Mouse (Mus musculus) adrenal gland, postnatal 14 days (tissue): ENCODE results near the gene Scyl1. TPM values are rescaled to one million over a fixed set of nuclear protein-coding genes. Genes with fewer than 3 reads are reported as not detected.

Experiments
- DNase-seq: peaks from one replicate; pipeline ENCODE4 v3.0.0; 2021; ENCODE audit warnings: mixed read lengths
- total RNA-seq: library from RNA; stranded (reverse); gene quantifications from 2 replicates; pipeline ENCODE4 v1.2.3, GENCODE M21; 2021

Scyl1 gene
- total RNA-seq, 1 experiment from 2014 or later, result 87.4 TPM

DNA sequence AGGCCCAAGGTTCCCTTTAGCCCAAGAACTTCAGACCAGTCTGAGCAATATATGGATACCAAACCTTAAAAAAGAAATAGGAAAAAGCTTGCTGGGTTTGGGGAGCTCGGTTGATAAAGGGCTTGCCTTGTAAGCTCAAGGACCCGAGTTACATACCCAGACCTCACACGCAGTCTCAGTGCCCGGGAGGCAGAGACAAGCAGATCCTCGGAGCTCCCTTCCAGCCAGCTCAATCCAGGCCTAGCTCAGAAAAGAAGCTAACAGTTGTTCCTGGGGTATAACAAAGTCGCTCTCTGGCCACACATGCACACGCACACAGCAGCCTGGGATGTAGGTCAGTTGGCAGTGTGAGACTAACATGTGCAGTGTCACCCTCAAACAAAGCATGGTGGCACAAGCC is 16.7 kb upstream of the Scyl1 start:
- DNase-seq, result no peak

DNA sequence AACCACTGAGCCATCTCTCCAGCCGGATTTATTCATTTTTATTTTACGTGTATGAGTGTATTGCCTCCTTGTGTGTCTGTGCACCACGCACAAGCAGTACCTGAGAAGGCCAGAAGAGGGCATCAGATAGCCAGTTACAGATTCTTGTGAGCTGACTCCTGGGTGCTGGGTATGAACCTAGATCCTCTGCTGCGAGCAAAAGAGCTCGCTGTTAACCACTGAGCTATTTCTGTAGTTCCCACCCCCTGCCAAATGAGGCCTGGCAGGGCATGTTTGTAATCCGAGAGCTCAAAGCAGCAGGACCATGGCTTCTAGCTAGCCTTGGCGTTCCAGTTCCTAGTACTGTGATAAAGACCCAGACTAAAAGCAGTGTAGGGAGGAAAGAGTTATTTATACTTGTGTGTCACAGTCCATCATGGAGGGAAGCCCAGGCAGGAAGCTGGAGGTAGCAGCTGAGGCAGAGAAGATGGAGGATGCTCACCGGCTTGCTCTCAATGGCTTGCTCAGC is 16.0 kb upstream of the Scyl1 start:
- DNase-seq, result peak; percentile 90

DNA sequence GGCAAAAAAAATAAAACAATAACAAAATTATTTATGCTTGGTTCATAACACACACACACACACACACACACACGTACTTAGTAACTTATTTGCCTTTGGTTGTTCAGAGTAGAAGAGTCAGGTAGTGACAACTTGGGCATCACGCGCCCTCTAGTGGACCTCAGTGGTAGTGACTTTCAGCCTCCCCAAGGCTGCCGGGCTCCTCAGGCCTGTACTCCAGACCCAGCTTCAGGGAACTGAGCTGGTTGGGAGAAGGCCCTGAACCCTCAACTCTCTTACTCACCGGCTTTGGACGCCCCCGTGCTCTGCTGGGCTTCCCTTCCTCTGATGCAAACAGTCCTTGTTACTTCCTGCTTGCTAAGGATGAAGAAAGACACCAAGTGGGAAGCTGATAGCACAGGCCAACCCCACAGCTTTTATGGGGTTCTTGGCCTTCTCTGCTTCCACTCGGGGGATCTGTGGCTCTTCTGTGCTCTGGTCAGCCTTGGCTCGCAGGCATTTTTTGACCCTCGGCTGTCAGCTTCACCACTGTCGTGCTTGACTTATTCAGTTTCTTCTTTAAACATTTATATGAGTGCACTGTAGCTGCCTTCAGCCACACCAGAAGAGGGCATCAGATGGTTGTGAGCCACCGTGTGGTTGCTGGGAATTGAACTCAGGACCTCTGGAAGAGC is 15.4 kb upstream of the Scyl1 start:
- peak; percentile 92 for DNase-seq

DNA sequence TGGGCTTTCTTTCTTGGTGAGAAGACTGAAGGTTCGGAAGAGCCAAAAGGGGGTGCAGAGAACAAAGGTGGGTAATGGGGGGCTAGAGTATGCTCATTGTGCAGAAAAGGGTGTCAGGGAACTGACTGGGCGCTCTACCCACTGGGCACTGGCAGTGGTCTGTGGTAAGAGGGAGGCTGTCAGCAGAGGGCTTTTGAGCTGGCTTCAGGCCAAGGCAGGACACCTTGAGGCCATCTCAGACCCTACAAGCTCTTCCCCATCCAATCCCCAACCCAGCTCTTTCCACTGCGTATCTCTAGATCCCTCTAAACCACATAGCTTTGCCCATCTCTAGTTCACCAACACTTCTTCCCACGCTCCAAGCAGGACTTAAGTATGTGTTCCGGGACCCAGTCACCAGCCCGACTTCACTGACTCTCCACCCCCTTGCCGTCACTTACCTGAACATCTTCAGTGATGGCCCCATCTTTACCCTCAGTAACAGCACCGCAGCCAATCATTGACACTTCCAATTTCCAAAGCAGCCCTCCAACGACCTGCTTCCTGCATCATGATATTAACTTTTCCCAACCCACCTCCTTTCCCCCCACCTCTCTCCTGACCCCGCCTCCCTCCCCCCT is 13.8 kb upstream of the Scyl1 start:
- DNase-seq, result no peak

DNA sequence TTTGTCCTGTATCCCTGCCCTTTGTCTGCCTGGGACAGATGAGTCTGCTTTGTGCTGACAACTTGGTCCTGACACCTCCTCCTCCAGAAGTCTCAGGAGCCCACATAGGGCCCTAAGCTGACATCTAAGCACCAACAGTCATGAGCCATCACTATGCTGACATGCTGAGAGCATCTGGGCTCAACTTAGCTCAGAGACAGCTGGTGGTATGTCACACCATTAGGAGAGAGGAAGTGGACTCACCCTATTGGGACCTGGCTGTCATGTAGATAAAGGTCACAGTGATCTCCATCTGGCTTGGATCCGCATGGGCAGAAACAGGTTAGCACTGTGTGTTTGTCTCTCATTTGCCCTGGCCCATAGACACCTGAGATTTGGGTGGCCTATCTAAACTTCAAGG is 10.9 kb upstream of the Scyl1 start:
- no peak for DNase-seq

DNA sequence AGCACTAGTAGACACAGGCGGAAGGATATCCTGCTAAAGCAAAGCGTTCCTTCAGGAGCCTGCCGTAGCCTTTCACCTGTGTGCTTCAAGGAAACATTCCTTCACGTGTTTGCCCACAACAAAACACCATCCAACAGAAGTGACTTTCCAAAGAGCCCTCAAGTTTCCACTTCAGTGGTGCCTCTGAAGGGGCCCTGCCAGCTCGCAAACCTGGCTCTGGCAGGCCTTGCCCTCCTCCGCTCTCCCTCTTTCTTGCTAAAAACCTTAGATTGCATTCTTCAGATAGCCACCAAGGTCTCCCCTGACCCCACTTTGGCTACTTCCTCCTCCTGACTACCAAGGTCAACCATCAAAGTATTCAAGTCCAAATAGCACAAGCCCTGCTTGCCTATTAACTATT is 10.3 kb upstream of the Scyl1 start:
- DNase-seq, result peak; percentile 6

DNA sequence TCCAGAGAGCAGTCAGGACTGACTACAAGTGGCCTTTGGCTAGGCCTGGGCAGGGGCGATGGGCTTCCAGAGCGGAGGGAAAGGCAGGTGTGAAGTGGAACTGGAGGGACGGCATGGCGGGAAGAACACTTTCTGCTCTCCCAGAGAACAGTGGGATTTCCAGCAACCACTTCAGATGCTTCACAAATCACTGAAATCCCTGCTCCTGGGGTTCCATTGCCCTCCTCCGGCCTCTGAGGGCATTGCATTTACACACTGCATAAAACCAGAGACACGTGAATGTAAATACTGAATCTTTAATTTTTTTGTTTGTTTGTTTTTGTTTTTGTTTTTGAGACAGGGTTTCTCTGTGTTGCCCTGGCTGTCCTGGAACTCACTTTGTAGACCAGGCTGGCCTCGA is 9.0 kb upstream of the Scyl1 start:
- DNase-seq, result peak; percentile 63

DNA sequence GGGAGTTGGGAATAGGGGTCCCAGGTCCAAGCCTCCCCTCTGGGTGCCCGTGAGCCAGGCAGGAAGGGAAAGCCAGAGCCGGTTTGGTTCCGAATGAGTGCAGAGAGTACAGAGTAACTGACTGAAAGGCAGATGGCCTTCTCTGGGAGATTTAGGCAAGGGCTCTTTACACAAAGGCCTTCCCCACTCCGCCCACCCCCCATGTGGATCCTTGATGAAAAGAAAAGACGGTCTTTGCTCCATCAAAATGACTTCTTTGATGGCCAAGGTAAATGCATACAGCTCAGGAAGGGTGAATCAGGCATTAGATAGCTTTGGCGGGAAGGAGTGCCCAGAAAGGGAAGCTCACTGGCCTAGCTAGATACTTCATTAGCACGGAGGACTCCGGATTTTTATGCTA is 7.1 kb upstream of the Scyl1 start:
- DNase-seq, result no peak

DNA sequence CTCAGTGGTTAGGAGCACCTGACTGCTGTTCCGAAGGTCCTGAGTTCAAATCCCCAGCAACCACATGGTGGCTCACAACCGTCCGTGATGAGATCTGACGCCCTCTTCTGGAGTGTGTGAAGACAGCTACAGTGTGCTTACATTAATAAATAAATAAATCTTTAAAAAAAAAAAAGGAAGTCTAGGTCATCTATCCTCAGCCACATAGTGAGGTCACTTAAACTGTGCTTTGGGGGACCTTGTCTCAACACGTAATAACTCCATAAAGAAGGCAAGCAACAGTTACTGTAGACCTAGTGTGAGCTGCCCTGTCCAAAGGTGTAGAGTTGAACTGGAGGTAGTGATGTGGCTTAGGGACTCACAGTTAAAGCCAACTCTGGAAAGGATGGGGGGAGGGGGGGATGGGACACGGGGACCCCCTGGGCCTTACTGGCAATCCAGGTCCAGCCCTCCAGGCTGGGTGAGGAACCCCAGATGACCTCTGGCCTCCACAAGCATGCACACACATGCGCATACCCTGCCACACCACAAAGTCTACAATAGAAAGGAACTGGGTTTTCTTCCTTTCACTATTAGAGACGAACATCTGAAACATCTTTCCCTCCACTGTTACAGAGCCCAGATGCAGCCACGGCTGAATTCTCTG is 6.3 kb upstream of the Scyl1 start:
- DNase-seq, result no peak

DNA sequence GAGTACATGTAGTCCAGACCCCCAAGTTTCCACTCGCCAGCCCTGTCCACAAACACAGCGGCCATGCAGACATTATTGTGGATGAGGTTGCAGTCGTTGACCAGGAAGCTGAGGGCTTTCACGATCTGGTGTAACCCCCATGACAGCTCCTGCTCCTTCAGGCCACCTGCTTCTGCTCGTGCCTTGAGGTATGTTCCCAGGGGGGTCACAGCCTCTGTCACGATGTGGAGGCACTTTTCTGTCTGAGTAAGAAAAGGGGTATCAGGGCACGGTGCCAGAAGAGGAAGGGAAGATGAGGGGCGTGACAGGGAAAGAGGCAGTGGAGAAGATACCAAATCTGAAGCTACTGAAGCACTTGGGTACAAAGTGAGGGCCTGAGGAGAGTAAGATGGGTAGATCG is 908 bp downstream of the Scyl1 start:
- peak; percentile 17 for DNase-seq

DNA sequence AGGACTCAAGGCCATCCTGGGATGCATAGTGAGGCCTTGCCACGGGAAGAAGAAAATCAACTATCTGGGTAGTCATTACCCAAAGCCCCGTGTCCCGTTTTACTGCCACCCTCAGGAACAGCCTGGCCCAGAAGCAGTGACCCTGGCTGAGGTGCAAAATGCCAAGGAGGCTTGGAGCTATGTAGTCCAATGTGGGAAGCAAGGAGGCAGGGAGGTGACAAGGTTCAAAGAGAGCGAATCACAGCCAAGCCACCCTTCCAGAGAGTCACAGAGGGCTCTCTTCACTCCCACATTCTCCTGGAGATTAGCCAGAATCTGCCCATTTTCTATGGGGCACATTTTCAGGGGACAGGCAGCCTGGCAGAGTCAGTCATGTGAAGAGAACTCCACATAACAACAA is 3.9 kb downstream of the Scyl1 start:
- peak; percentile 23 for DNase-seq

DNA sequence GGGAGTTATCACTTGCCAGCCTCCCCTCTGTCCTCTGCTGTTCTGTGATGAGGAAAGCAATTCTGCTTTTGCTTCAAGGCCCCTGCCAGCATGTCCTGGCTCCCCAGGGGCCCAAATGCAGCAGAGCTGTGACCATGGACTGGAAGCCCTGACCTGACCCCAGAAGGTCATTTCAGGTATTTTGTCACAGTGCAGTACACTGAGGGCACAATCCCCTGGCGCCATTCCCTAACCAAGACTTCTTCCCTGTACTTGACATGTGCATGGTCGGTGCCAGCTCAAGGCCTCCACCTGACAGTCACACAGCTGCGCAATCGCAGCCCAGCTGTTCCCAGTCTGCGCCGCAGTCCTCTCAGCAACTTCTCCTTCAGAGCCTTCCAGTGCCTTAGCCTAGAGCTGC is 8.1 kb downstream of the Scyl1 start:
- DNase-seq, result peak; percentile 80

DNA sequence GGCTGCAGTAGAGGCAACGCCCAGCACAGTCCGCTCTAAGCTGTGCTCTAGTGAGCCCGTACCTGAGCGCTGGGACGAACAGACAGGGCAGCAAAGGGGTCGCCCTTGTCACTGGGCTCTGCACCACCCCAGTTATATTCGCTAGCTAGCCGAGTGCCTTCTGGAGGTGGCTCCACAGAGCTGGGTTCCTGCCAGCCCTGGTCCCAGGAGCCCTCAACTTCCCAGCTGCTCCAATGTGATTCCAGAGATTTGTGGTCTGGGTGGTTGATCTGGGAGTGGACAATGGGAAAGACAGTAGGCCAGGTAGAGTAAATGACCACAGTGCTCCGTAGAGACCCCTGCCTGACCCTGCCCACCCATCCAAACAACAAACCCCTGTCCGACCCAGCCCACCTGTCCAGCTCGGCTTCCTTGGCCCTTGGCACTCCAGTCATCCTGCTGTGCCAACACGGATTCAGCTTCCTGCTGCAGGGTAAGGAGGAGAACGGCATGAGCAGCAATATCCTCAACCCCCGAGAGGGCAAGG is 12.3 kb downstream of the Scyl1 start:
- DNase-seq, result peak; percentile 49

DNA sequence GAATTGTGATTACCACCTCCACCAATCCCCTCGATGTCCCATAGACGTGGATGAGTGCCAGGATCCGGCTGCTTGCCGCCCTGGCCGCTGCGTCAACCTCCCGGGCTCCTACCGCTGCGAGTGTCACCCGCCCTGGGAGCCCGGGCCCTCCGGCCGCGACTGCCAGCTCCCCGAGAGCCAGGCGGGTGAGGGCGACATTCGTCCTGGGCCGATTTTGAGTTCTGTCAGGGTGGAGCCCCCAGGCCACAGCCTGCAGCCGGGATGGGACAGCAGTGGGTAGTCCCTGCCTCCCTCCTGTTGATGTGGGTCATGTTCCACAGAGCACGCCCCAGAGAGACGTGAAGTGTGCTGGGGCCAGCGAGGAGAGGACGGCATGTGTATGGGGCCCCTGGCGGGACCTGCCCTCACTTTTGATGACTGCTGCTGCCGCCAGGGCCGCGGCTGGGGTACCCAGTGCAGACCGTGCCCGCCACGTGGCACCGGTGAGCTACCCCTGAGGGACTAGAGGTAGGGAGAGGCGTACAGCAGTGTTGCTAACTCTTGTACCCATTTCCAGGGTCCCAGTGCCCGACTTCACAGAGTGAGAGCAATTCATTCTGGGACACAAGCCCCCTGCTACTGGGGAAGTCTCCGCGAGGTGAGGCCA is 14.1 kb downstream of the Scyl1 start:
- DNase-seq, result peak; percentile 53

DNA sequence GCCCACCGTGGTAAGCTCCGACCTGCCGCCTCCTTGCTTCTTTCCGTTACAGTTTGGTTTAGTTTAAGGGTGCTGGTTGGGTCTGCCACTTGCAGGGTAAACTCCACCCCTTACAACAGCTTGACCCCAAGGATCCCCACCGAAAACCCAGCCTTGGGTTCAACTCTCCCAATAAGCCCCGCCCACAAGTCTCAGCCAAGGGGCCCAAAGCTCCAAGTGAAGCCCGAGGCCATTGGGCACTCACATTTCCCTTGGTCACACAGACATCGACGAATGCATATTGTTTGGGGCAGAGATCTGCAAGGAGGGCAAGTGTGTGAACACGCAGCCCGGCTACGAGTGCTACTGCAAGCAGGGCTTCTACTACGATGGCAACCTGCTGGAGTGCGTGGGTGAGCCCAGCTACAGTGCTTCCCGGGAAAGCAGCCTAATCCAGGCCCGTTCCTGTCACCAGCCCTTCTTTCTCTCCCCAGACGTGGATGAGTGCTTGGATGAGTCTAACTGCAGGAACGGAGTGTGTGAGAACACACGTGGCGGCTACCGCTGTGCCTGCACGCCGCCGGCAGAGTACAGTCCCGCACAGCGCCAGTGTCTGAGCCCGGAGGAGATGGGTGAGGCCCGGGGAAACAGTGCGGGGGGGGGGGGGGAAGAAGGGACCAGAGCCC is 14.8 kb downstream of the Scyl1 start:
- no peak for DNase-seq

DNA sequence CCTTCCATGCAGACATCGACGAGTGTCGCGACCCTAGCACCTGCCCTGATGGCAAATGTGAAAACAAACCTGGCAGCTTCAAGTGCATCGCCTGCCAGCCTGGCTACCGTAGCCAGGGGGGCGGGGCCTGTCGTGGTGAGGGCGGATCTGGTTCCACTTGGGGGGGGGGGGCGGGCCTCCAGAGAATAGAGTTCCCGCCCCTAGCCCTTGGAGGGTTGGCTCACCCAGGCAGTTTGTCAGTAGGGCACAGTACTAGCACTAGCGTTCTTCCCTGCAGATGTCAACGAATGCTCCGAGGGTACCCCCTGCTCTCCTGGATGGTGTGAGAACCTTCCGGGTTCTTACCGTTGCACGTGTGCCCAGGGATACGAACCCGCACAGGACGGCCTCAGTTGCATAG is 19.5 kb downstream of the Scyl1 start:
- peak; percentile 90 for DNase-seq

DNA sequence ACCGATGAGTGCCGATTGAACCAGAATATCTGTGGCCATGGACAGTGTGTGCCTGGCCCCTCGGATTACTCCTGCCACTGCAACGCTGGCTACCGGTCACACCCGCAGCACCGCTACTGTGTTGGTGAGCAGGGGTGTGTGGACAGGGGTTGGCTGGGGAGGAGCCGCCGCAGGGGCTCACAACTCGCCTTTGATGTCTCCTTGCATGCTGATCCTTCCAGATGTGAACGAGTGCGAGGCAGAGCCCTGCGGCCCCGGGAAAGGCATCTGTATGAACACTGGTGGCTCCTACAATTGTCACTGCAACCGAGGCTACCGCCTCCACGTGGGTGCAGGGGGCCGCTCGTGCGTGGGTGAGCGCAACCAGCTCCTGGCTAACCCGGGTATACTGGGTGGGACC is 20.3 kb downstream of the Scyl1 start:
- no peak for DNase-seq

DNA sequence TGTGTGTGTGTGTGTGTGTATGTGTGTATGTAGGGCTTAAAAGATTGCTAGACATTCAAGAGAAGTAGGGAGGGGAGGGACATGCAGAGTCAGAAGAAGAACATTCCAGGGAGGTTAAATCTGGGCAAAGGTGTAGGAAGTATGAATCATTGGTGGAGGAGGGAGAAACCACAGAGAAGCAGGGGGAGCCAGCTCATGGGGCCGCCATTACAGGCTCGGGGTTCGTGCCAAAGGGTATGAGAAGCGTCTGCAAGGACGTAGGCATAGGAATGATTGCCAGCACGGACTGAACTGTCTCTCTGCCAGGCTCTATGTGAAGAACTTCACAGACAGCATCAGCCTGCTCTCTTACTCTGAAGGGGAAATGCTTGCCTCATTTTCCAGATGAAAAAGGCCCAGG is 21.7 kb downstream of the Scyl1 start:
- DNase-seq, result peak; percentile 80

DNA sequence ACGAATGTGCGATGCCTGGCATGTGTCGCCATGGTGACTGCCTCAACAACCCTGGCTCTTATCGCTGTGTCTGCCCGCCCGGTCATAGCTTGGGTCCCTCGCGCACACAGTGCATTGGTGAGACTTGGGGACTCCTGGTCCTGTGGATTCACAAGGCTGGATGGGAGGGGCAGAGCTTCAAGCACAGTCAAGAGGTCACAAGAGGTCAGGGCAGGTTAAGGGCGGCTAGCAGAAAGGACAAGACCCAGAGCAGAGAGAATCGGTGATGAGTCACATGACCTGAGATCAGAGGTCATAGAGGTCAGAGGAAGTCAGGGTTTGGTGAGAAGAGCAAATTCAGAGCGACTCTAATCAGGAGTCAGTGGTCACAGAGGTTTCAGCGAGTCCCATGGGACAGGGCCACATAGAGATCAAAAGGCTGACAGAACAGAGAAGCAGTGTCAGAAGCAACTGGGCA is 24.3 kb downstream of the Scyl1 start:
- no peak for DNase-seq

DNA sequence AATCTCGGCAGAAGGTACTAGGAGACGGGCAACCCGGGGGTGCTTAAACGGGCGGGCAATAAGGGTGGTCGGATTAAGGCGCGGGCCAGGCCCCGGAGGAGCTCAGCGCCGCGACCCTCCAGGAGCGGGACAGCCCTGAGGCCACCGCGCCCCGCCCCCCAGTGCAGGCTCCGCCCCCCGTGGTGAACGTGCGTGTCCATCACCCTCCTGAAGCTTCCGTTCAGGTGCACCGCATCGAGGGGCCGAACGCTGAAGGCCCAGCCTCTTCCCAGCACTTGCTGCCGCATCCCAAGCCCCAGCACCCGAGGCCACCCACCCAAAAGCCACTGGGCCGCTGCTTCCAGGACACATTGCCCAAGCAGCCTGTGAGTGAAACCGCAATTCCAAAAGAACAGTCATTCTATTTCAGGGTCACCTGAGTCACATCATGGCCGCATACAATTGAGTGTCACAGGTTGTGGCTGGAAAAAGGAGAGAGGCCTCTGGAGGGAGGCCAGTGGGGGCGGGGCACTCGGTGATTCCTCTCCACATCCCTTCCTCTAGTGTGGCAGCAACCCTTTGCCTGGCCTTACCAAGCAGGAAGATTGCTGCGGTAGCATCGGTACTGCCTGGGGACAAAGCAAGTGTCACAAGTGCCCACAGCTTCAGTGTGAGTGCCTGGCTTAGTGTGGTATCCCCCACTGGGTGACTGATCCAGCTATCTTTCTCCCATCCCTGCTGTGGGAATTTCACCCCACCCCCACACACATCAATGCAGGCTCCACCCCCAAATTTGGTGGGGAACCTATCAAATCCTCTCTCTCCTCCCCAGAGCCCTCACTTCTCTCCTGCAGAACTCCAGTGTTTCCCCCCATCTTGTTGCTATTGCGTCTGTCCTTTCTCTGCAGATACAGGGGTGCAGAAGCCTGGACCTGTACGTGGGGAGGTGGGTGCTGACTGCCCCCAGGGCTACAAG is 25.2 kb downstream of the Scyl1 start:
- peak; percentile 89 for DNase-seq

DNA sequence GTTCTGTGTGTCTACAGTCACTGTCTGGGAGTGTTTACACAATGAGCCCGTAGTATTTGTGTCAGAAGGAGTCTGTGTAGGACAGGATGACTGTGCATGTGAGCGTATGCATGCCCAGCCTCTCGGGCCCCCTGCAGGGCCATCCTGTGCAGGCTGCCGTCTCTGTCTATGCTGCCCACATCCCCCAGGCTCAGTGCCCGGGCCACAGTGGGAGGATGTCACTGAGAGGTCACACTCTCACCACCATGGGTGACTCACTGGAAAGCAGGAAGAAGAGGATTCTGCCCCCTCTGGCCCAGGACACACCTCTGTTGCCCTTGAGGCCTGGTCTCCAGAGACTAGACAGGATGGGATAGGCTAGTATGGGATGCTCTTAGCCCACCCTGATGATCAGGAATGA is 27.6 kb downstream of the Scyl1 start:
- peak; percentile 80 for DNase-seq
